Mouse (Mus musculus) myocyte (in vitro differentiated cells): ENCODE results near the gene Klhl1. TPM values are rescaled to one million over a fixed set of nuclear protein-coding genes. Genes with fewer than 3 reads are reported as not detected.

Experiments
- H3K27me3 ChIP-seq: one replicate; pipeline ENCODE4 v1.6.1; 2011; ENCODE audit not compliant: control insufficient read depth, insufficient read depth, insufficient read length
- H3K36me3 ChIP-seq: one replicate; pipeline ENCODE4 v1.6.1; 2011; ENCODE audit not compliant: control insufficient read depth, insufficient read depth
- H3K4me2 ChIP-seq: one replicate; pipeline ENCODE4 v1.6.1; 2011; ENCODE audit warnings: low read depth, control low read depth
- H3K4me3 ChIP-seq: one replicate; pipeline ENCODE4 v1.5.1; 2011; ENCODE audit warnings: mild to moderate bottlenecking, control low read depth, moderate library complexity
- H3K79me2 ChIP-seq: one replicate; pipeline ENCODE4 v1.6.1; 2011; ENCODE audit not compliant: control insufficient read depth, insufficient read depth
- H3ac ChIP-seq: one replicate; pipeline ENCODE4 v1.6.1; 2011; ENCODE audit not compliant: control insufficient read depth, insufficient read length
- CEBPB ChIP-seq: IDR thresholded peaks from 2 replicates; pipeline ENCODE4 v1.6.1; 2011; ENCODE audit warnings: mild to moderate bottlenecking, moderate library complexity; ENCODE audit not compliant: poor library complexity, insufficient read depth, severe bottlenecking
- E2F4 ChIP-seq: IDR thresholded peaks from one replicate; pipeline ENCODE4 v1.6.1; 2011; ENCODE audit warnings: mild to moderate bottlenecking, control low read depth, moderate library complexity; ENCODE audit not compliant: insufficient read depth
- MAX ChIP-seq: IDR thresholded peaks from one replicate; pipeline ENCODE4 v1.6.1; 2011; ENCODE audit warnings: low read depth, mild to moderate bottlenecking, control low read depth
- MYOD1 ChIP-seq, 3 experiments: IDR thresholded peaks; one replicate each; pipeline ENCODE4 v1.6.1; 2011; ENCODE audit warnings: control low read depth in 2 of 3, low read depth in 2 of 3, mild to moderate bottlenecking in 2 of 3, moderate library complexity in 1 of 3; ENCODE audit not compliant: insufficient read length in 2 of 3, control insufficient read depth in 1 of 3
- MYOG ChIP-seq, 3 experiments: IDR thresholded peaks; one replicate each; pipeline ENCODE4 v1.6.1; 2011; ENCODE audit warnings: control low read depth in 2 of 3, low read depth in 2 of 3, mild to moderate bottlenecking in 2 of 3; ENCODE audit not compliant: insufficient read length in 2 of 3, control insufficient read depth in 1 of 3, insufficient read depth in 1 of 3
- POLR2A ChIP-seq: IDR thresholded peaks from one replicate; pipeline ENCODE4 v1.6.1; 2011; ENCODE audit warnings: low read depth, mild to moderate bottlenecking, control low read depth, moderate library complexity; ENCODE audit not compliant: insufficient read length
- POLR2AphosphoS2 ChIP-seq: IDR thresholded peaks from one replicate; pipeline ENCODE4 v1.6.1; 2011; ENCODE audit warnings: low read depth, control low read depth; ENCODE audit not compliant: insufficient read length
- REST ChIP-seq: IDR thresholded peaks from one replicate; pipeline ENCODE4 v1.6.1; 2011; ENCODE audit warnings: mild to moderate bottlenecking, control low read depth, moderate library complexity; ENCODE audit not compliant: insufficient read depth, insufficient read length
- SRF ChIP-seq: IDR thresholded peaks from one replicate; pipeline ENCODE4 v1.6.1; 2011; ENCODE audit warnings: low read depth; ENCODE audit not compliant: control insufficient read depth, insufficient read length
- TCF12 ChIP-seq: IDR thresholded peaks from one replicate; pipeline ENCODE4 v1.6.1; 2011; ENCODE audit warnings: mild to moderate bottlenecking, control low read depth; ENCODE audit not compliant: poor library complexity, insufficient read depth, severe bottlenecking
- TCF3 ChIP-seq: IDR thresholded peaks from one replicate; pipeline ENCODE4 v1.6.1; 2011; ENCODE audit warnings: low read depth, control low read depth; ENCODE audit not compliant: insufficient read length
- USF1 ChIP-seq: IDR thresholded peaks from one replicate; pipeline ENCODE4 v1.6.1; 2011; ENCODE audit warnings: low read depth, mild to moderate bottlenecking, control low read depth, moderate library complexity
- polyA plus RNA-seq: library from polyadenylated mRNA; unstranded; fragments of >200 nt; fragmentation: generic; extraction: Trizol; gene quantifications from one replicate; pipeline ENCODE4 v1.2.1, GENCODE M21; 2012; ENCODE audit warnings: missing spikeins

Klhl1 gene
- polyA plus RNA-seq, 1 experiment = 0.01 TPM

GRCm38 (mm10) chr14:96471812-96472211 is 47.1 kb downstream of the Klhl1 start:
- TF ChIP-seq POLR2A = no peak
- TF ChIP-seq POLR2AphosphoS2 = no peak
- no peak for TF ChIP-seq MYOG (IDR thresholded peaks at IDR 0.05; ENCODE audit: control insufficient read depth in 1 of 3, insufficient read depth in 1 of 3, insufficient read length in 2 of 3, low read depth in 2 of 3)
- no peak for TF ChIP-seq TCF12
- no peak for TF ChIP-seq SRF
- TF ChIP-seq E2F4 = no peak
- TF ChIP-seq CEBPB = no peak
- no peak for TF ChIP-seq MAX
- TF ChIP-seq USF1 = no peak
- no peak for TF ChIP-seq MYOD1 (IDR thresholded peaks at IDR 0.05; ENCODE audit: control insufficient read depth in 1 of 3, insufficient read length in 2 of 3, low read depth in 2 of 3)
- no peak for TF ChIP-seq TCF3
- TF ChIP-seq REST = no peak
- no peak overlapping the region for H3K4me3 ChIP-seq
- no peaks in the 10 kb centered on the region for H3K36me3 ChIP-seq
- H3K27me3 ChIP-seq = no peaks in the 10 kb centered on the region
- H3ac ChIP-seq = no peak overlapping the region
- no peak overlapping the region for H3K4me2 ChIP-seq
- H3K79me2 ChIP-seq = no peaks in the 10 kb centered on the region

DNA sequence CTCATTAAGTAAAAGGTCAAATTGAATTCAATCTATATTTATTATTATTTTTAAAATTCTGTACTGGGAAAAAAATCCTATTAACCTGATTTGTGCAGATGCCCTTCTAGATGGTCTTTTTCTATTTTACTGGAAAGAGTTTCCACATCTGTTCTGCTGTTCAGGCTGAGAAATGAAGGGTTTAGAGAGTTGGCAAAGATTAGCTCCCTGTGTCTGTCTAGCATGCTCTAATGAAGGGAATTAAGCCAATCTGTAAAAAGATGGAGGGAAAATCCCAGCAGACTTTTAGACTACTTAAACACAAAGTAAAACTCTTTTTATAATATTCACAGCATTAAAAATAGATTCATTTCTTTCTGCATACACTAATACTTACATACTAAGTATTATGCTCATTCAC is 47.6 kb downstream of the Klhl1 start:
- no peak overlapping the region for H3K4me2 ChIP-seq
- H3K27me3 ChIP-seq = no peaks in the 10 kb centered on the region
- no peak overlapping the region for H3K4me3 ChIP-seq
- TF ChIP-seq POLR2AphosphoS2 = no peak
- TF ChIP-seq MYOG (IDR thresholded peaks at IDR 0.05; ENCODE audit: control insufficient read depth in 1 of 3, insufficient read depth in 1 of 3, insufficient read length in 2 of 3, low read depth in 2 of 3) = no peak
- TF ChIP-seq TCF12 = no peak
- no peak for TF ChIP-seq POLR2A
- TF ChIP-seq SRF = no peak
- no peak for TF ChIP-seq CEBPB
- TF ChIP-seq REST = no peak
- no peak for TF ChIP-seq TCF3
- no peak for TF ChIP-seq MYOD1 (IDR thresholded peaks at IDR 0.05; ENCODE audit: control insufficient read depth in 1 of 3, insufficient read length in 2 of 3, low read depth in 2 of 3)
- no peak for TF ChIP-seq USF1
- no peak for TF ChIP-seq MAX
- no peak for TF ChIP-seq E2F4
- no peaks in the 10 kb centered on the region for H3K79me2 ChIP-seq
- H3ac ChIP-seq = no peak overlapping the region
- H3K36me3 ChIP-seq = no peaks in the 10 kb centered on the region

- Histone ChIP-seq H3K4me2 (no peak overlapping the region), H3K27me3 (no peaks in the 10 kb centered on the region), H3K79me2 (no peaks in the 10 kb centered on the region), H3K4me3 (no peak overlapping the region), H3ac (no peak overlapping the region), H3K36me3 (no peaks in the 10 kb centered on the region)
- TF ChIP-seq TCF3 = no peak
- no peak for TF ChIP-seq MYOD1 (IDR thresholded peaks at IDR 0.05; ENCODE audit: control insufficient read depth in 1 of 3, insufficient read length in 2 of 3, low read depth in 2 of 3)
- TF ChIP-seq CEBPB = no peak
- TF ChIP-seq E2F4 = no peak
These were observed 57.1 kb downstream of the Klhl1 start for GRCm38 (mm10) chr14:96461756-96462155.

GRCm38 (mm10) chr14:96392032-96392737 is 126.7 kb downstream of the Klhl1 start:
- no peak overlapping the region for H3ac ChIP-seq
- H3K27me3 ChIP-seq = no peaks in the 10 kb centered on the region
- H3K4me2 ChIP-seq = no peak overlapping the region
- H3K4me3 ChIP-seq = no peak overlapping the region
- TF ChIP-seq MYOG (IDR thresholded peaks at IDR 0.05; ENCODE audit: control insufficient read depth in 1 of 3, insufficient read depth in 1 of 3, insufficient read length in 2 of 3, low read depth in 2 of 3) (no peak), TCF12 (no peak), USF1 (no peak), SRF (no peak), MAX (no peak), POLR2AphosphoS2 (no peak), REST (no peak), CEBPB (no peak), TCF3 (no peak), E2F4 (no peak)
- no peaks in the 10 kb centered on the region for H3K79me2 ChIP-seq
- no peaks in the 10 kb centered on the region for H3K36me3 ChIP-seq

DNA sequence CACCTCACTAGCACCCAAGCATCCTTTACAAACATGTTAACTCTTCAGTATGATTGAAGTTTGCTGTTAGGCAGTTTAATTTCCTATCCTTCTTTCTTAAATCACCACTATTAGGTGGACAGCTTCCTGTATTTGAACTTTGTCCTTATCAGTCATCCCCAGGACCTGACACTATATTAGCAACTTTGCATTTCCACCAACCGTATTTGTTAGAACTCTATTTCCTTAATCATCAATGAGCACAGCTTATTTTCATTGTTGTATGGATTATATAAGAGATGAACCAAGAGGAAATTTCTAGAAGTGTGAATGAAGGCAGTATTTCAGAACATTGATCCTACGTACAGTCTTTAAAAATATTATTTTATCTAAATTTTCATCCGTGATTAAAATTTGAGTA is 156.2 kb downstream of the Klhl1 start:
- Histone ChIP-seq H3K36me3 (no peaks in the 10 kb centered on the region), H3K4me3 (no peak overlapping the region), H3K79me2 (no peaks in the 10 kb centered on the region), H3ac (no peak overlapping the region), H3K27me3 (no peaks in the 10 kb centered on the region), H3K4me2 (no peak overlapping the region)
- TF ChIP-seq E2F4 (no peak), REST (no peak), POLR2AphosphoS2 (no peak), TCF3 (no peak), CEBPB (no peak), SRF (no peak)
